8 mouse cellular contexts compared by ENCODE assay signal in genomic region chr1:155233931-155234607, GRCm38 (mm10). TPM values are rescaled to one million over a fixed set of nuclear protein-coding genes. Genes with fewer than 3 reads are reported as not detected.
DNase-seq lines count a peak whose midpoint lies in the region; TF ChIP-seq lines count a peak whose summit lies in the region.

No protein-coding gene starts in this region.

- TF ChIP-seq CTCF in cerebellum, adult 2 months (IDR thresholded peaks at IDR 0.05; ENCODE audit: borderline replicate concordance, insufficient read depth, low read depth, low read length), result no peak

- intact Hi-C loops in heart, postnatal 36 days (cut with DNase I), result no loop called here

- no peak for TF ChIP-seq POLR2A in cerebellum, adult 2 months (IDR thresholded peaks at IDR 0.05; ENCODE audit: borderline replicate concordance, insufficient read depth, low read length)

- no peaks in the 10 kb centered on the region for H3K27me3 ChIP-seq in cerebellum, adult 2 months (ENCODE audit: control insufficient read depth, insufficient read depth, low read length)

- H3K4me3 ChIP-seq in cerebellum, adult 2 months (replicated peaks; ENCODE audit: insufficient read depth, low read depth, low read length), result no peak overlapping the region

- H3K4me1 ChIP-seq in cerebellum, adult 2 months (ENCODE audit: control insufficient read depth, insufficient read depth, low read length), result peaks cover 50% of the 10 kb centered on the region

- WGBS in cerebellum, adult 2 months, result 15% methylated on average over 14 of the region's 14 CpGs

- peak overlapping the region; percentile 3; the same call in 1 of the 2 replicates for H3K27ac ChIP-seq in cerebellum, adult 2 months (ENCODE audit: insufficient read depth, low read length)

- peak; percentile 80 for DNase-seq in Muller cell, postnatal 12 days (ENCODE audit: inconsistent ontology term)
- peak; percentile 58 to 60 for DNase-seq in cerebellum, adult 2 months
- peak; percentile 77 for DNase-seq in forelimb bud, embryonic 11.5 days (ENCODE audit: low read depth, low spot score)
- peak; percentile 73 to 86 for DNase-seq in heart, postnatal 36 days
- peak; percentile 58 to 71 for DNase-seq in kidney, postnatal 4 days
- peak; percentile 71 for DNase-seq in lung, postnatal 36 days
- peak; percentile 75 for DNase-seq in skeletal muscle tissue, adult 2 months (ENCODE audit: low read depth, low spot score)
- DNase-seq in urinary bladder, postnatal 25 days (ENCODE audit: low spot score), result no peak

RNA-seq across cellular contexts. Expression of gene BC034090, which starts 10.2 kb away (rescaled TPM):
- 14.1 and 15.5 TPM in 2 replicates for polyA plus RNA-seq in cerebellum, adult 2 months (2012; rRNA removed)
- 10 to 100 TPM; 32.0 to 34.3 TPM for total RNA-seq in heart, postnatal 36 days (2021)
